Mouse (Mus musculus): ENCODE results near the gene Colec11.

Colec11 gene

GRCm38 (mm10) chr12:28603494-28603893 is 19.7 kb downstream of the Colec11 start:
- no peak for DNase-seq (ENCODE audit: low spot score in 2 of 2)

GRCm38 (mm10) chr12:28602259-28602658 is 20.9 kb downstream of the Colec11 start:
- no peak for DNase-seq (ENCODE audit: low spot score in 2 of 2)

GRCm38 (mm10) chr12:28598526-28598991 is 24.6 kb downstream of the Colec11 start:
- DNase-seq (ENCODE audit: low spot score in 2 of 2): no peak

GRCm38 (mm10) chr12:28598110-28598509 is 25.1 kb downstream of the Colec11 start:
- DNase-seq (ENCODE audit: low spot score in 2 of 2): no peak

- DNase-seq (ENCODE audit: low spot score in 2 of 2): no peak
Observed at GRCm38 (mm10) chr12:28597699-28598098, 25.5 kb downstream of the Colec11 start.

- no peak for DNase-seq (ENCODE audit: low spot score in 2 of 2)
Observed at GRCm38 (mm10) chr12:28596851-28597250, 26.3 kb downstream of the Colec11 start.

- DNase-seq (ENCODE audit: low spot score in 2 of 2): no peak
Observed at GRCm38 (mm10) chr12:28590428-28590827, 32.7 kb downstream of the Colec11 start.

GRCm38 (mm10) chr12:28589090-28589868 is 33.9 kb downstream of the Colec11 start:
- DNase-seq (ENCODE audit: low spot score in 2 of 2): peak; percentile 96

- DNase-seq (ENCODE audit: low spot score in 2 of 2): peak; percentile 80 to 87
Observed at GRCm38 (mm10) chr12:28587949-28588348, 35.2 kb downstream of the Colec11 start.

- DNase-seq (ENCODE audit: low spot score in 2 of 2): no peak
Observed at GRCm38 (mm10) chr12:28584036-28584435, 39.1 kb downstream of the Colec11 start.

- DNase-seq (ENCODE audit: low spot score in 2 of 2): no peak
Observed at GRCm38 (mm10) chr12:28582423-28582822, 40.8 kb downstream of the Colec11 start, which contains the start of gene Allc. TSS of gene Allc (minus strand) at chr12:28582523.

- no peak for DNase-seq (ENCODE audit: low spot score in 2 of 2)
Observed at GRCm38 (mm10) chr12:28579132-28579531, 44.0 kb downstream of the Colec11 start.

GRCm38 (mm10) chr12:28578147-28578546 is 45.0 kb downstream of the Colec11 start:
- DNase-seq (ENCODE audit: low spot score in 2 of 2): no peak

GRCm38 (mm10) chr12:28575366-28576070 is 47.7 kb downstream of the Colec11 start:
- no peak for DNase-seq (ENCODE audit: low spot score in 2 of 2)

GRCm38 (mm10) chr12:28572241-28572640 is 50.9 kb downstream of the Colec11 start:
- no peak for DNase-seq (ENCODE audit: low spot score in 2 of 2)

- no peak for DNase-seq (ENCODE audit: low spot score in 2 of 2)
Observed at GRCm38 (mm10) chr12:28552299-28552698, 70.9 kb downstream of the Colec11 start, which contains the start of gene Dcdc2c. TSS of gene Dcdc2c (minus strand) at chr12:28552399.

- no peak for DNase-seq (ENCODE audit: low spot score in 2 of 2)
Observed at GRCm38 (mm10) chr12:28551775-28552174, 71.4 kb downstream of the Colec11 start.

- no peak for DNase-seq (ENCODE audit: low spot score in 2 of 2)
Observed at GRCm38 (mm10) chr12:28548887-28549286, 74.3 kb downstream of the Colec11 start.

Data from right cerebral cortex, adult 2 months (tissue).